Mouse (Mus musculus) spleen, adult 2 months (tissue): Measurements from ENCODE around the gene Il21r. TPM values are rescaled to one million over a fixed set of nuclear protein-coding genes. Genes with fewer than 3 reads are reported as not detected.

Experiments
- DNase-seq, 2 experiments: peaks; one replicate each; pipeline versions ENCODE4 v3.0.0 to v3.0.0-alpha.2; 2012 to 2021; ENCODE audit warnings: low spot score in 2 of 2, low read depth in 1 of 2
- H3K27ac ChIP-seq: fragments of 200-500 bp; 2 replicates; pipeline ENCODE4 v1.5.1; 2012; ENCODE audit warnings: low read length, inconsistent platforms; ENCODE audit not compliant: insufficient read depth
- H3K27me3 ChIP-seq: fragments of 200-500 bp; 2 replicates; pipeline ENCODE4 v1.6.1; 2012; ENCODE audit warnings: mild to moderate bottlenecking, moderate library complexity, low read length, inconsistent platforms; ENCODE audit not compliant: control insufficient read depth, insufficient read depth
- H3K36me3 ChIP-seq: fragments of 200-500 bp; 2 replicates; pipeline ENCODE4 v1.6.1; 2012; ENCODE audit warnings: mild to moderate bottlenecking, low read length, inconsistent platforms; ENCODE audit not compliant: control insufficient read depth, insufficient read depth
- H3K4me1 ChIP-seq: fragments of 200-500 bp; 2 replicates; pipeline ENCODE4 v1.6.1; 2011; ENCODE audit warnings: inconsistent platforms; ENCODE audit not compliant: control insufficient read depth, insufficient read depth, insufficient read length
- H3K4me3 ChIP-seq: fragments of 200-500 bp; 2 replicates; pipeline ENCODE4 v1.5.1; 2011; ENCODE audit warnings: mild to moderate bottlenecking, inconsistent platforms; ENCODE audit not compliant: insufficient read depth, insufficient read length; ENCODE audit errors: extremely low read depth
- CTCF ChIP-seq: fragments of 200-500 bp; IDR thresholded peaks from 2 replicates; pipeline ENCODE4 v1.5.1; 2011; ENCODE audit warnings: mild to moderate bottlenecking, inconsistent platforms; ENCODE audit not compliant: insufficient read depth, insufficient read length, insufficient replicate concordance; ENCODE audit errors: extremely low read depth
- POLR2A ChIP-seq: fragments of 200-500 bp; IDR thresholded peaks from 2 replicates; pipeline ENCODE4 v1.6.1; 2011; ENCODE audit warnings: low read depth, low read length, inconsistent platforms
- WGBS: fragments of 180-500 bp; shearing (Covaris S2); methylation state at CpG from one replicate; pipeline ENCODE4 v1.1.7; 2018; 5-methylcytosine and 5-hydroxymethylcytosine counted together
- polyA plus RNA-seq: library from polyadenylated mRNA; depleted of rRNA; stranded (reverse); fragments of >200 nt; gene quantifications from 2 replicates; pipeline ENCODE4 v1.2.3, GENCODE M21; 2012

Gene Il21r
- polyA plus RNA-seq, 1 experiment, result 138 TPM

DNA sequence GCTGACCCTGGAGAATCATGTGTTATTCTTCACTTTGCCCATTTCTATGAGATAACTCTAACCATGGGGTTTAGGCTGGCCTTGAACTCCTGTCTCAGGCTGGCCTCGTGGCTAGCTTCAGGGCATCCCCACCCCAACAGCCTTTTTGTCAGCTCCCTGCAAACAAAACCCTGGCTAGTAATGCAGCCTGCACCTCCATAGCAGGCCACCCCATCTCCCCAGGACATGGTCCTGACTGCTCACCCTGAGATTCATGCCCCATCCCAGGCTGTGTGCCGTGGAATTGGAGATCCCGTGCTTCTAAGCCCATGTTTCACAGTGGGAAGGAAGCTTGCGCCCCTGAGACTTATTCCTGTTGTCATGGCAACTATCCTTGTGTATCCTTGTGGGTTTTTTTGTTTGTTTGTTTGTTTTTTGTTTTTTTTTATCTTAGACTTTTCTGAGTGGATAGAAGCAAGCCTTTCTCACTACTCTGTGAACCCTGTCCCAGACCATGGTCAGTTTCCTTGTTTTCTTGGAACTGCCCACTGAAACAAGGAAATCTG, 44.8 kb upstream of the Il21r start:
- 88% methylated on average over 4 of the region's 4 CpGs for WGBS
- DNase-seq, result no peak
- H3K27me3 ChIP-seq, result no peaks in the 10 kb centered on the region
- peaks cover 63% of the 10 kb centered on the region for H3K4me1 ChIP-seq
- no peak for TF ChIP-seq POLR2A
- TF ChIP-seq CTCF, result no peak
- H3K4me3 ChIP-seq, result no peak overlapping the region
- H3K27ac ChIP-seq, result 0 out of 2 replicates have a peak overlapping the region, but pooled peaks have one; percentile 6
- peaks cover 12% of the 10 kb centered on the region for H3K36me3 ChIP-seq

- DNase-seq, result no peak
- Histone ChIP-seq H3K4me3 (no peak overlapping the region), H3K4me1 (peaks cover 62% of the 10 kb centered on the region), H3K36me3 (peaks cover 14% of the 10 kb centered on the region), H3K27me3 (no peaks in the 10 kb centered on the region), H3K27ac (0 out of 2 replicates have a peak overlapping the region, but pooled peaks have one; percentile 6)
- TF ChIP-seq CTCF, result no peak
- 62% methylated on average over 5 of the region's 5 CpGs for WGBS
Observed at GRCm38 (mm10) chr7:125558997-125559396, 44.2 kb upstream of the Il21r start.

GRCm38 (mm10) chr7:125559537-125559936, 43.7 kb upstream of the Il21r start:
- DNase-seq, result no peak
- H3K36me3 ChIP-seq, result peaks cover 18% of the 10 kb centered on the region
- peaks cover 57% of the 10 kb centered on the region for H3K4me1 ChIP-seq
- no peak for TF ChIP-seq POLR2A
- no peak for TF ChIP-seq CTCF
- no peak overlapping the region for H3K4me3 ChIP-seq
- 83% methylated on average over 10 of the region's 10 CpGs for WGBS
- H3K27ac ChIP-seq, result no peak overlapping the region
- no peaks in the 10 kb centered on the region for H3K27me3 ChIP-seq

- H3K27me3 ChIP-seq, result no peaks in the 10 kb centered on the region
- DNase-seq, result no peak
- TF ChIP-seq CTCF (no peak), POLR2A (no peak)
- H3K27ac ChIP-seq, result peak overlapping the region; percentile 45; the same call in 1 of the 2 replicates
- H3K4me3 ChIP-seq, result no peak overlapping the region
- 61% methylated on average over 7 of the region's 7 CpGs for WGBS
- H3K36me3 ChIP-seq, result peaks cover 25% of the 10 kb centered on the region
- H3K4me1 ChIP-seq, result peaks cover 56% of the 10 kb centered on the region
Observed at GRCm38 (mm10) chr7:125560146-125560785, 43.0 kb upstream of the Il21r start.

DNA sequence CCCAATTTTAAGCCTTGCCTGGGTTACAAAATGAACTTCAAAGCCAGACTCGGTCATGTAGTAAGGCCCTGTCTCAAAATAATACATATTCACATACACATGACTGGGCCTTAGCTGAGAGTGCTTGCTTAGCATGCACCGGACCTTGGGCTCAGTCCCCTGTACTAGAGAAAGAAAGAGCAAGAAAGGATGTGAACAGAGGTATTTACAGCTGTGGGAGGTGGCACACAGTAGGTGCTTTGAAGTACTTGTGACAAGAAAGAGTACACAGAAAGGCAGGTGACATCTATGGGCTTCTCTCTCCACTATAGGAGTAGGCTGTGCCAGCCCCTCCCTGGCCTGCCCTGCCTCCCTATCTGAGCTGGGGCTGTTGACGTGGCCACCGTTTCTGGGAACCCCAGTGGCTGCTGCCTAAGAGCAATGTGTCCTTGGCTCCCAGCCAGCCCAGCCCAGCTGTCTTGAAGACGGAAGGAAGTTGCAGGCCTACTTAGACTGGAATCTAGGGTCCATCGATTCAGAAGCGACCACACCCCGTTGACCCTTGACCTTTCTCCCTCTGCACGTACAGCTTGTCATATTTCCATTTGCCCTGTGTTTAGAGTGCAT, 42.0 kb upstream of the Il21r start:
- peaks cover 54% of the 10 kb centered on the region for H3K4me1 ChIP-seq
- peak overlapping the region; percentile 45 for H3K27ac ChIP-seq
- no peaks in the 10 kb centered on the region for H3K27me3 ChIP-seq
- H3K36me3 ChIP-seq, result peaks cover 32% of the 10 kb centered on the region
- TF ChIP-seq POLR2A (no peak), CTCF (no peak)
- DNase-seq, result peak; percentile 57 to 74
- H3K4me3 ChIP-seq, result no peak overlapping the region
- WGBS, result 23% methylated on average over 9 of the region's 9 CpGs

DNA sequence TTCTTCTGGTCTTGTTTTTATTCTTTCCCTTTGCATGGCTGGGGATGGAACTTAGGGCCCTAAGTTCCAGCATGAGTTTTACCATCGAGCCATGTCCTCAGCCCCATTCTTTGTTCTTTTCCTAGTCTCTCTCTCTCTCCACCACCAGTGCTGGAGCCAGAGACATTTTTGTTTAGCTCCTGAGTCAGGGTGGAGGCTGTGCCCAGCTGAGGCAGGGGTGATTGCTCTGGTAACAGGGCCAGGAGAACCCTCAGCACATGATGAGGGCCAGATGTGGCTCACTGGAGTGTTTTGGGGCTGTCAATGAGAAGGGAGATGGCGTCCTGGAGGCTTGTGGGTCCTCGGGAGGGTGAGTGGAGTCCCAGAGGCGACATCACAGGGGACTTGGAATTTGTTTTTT, 40.8 kb upstream of the Il21r start:
- no peaks in the 10 kb centered on the region for H3K27me3 ChIP-seq
- 86% methylated on average over 4 of the region's 4 CpGs for WGBS
- no peak overlapping the region for H3K27ac ChIP-seq
- H3K36me3 ChIP-seq, result peaks cover 39% of the 10 kb centered on the region
- no peak for TF ChIP-seq CTCF
- TF ChIP-seq POLR2A, result no peak
- no peak for DNase-seq
- peaks cover 42% of the 10 kb centered on the region for H3K4me1 ChIP-seq
- no peak overlapping the region for H3K4me3 ChIP-seq

GRCm38 (mm10) chr7:125563093-125563492, 40.1 kb upstream of the Il21r start:
- no peak overlapping the region for H3K27ac ChIP-seq
- peaks cover 45% of the 10 kb centered on the region for H3K36me3 ChIP-seq
- H3K4me3 ChIP-seq, result no peak overlapping the region
- peaks cover 37% of the 10 kb centered on the region for H3K4me1 ChIP-seq
- WGBS, result 71% methylated on average over 3 of the region's 3 CpGs
- no peak for DNase-seq
- no peak for TF ChIP-seq CTCF
- no peak for TF ChIP-seq POLR2A
- H3K27me3 ChIP-seq, result no peaks in the 10 kb centered on the region
